ENCODE assay signal across 1 mouse cellular context in the genomic region with DNA sequence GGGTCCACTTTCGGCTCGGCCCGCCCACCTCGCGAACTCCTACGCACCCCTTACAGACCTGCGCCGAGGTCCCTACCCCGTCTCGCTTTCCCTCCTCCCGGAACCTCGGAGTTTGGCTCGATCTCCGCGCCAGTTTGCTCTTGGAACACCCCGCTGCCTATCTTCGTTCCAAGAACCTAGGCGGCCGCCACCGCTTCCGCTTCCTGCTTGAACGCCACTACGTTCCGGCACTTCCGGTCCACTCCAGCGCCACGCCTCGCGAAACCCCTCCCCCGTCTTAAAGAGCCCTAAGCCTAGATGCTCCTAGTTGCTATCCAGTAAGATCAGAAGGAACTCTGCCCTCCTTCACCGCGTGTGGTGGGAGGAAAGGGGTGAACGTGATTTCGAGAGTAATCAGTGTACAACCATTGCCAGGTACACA.
TF ChIP-seq lines count a peak whose summit lies in the region.

A gene (minus strand): TSS at position 198 of the 421 bp plus-strand sequence.

TF ChIP-seq in CH12.LX, 34 proteins besides CTCF, POLR2A, EP300 and RAD21 (continued from another document):
- TF ChIP-seq ZC3H11A (IDR thresholded peaks at IDR 0.05; ENCODE audit: low read depth, low read length) (no peak), RCOR1 (conservative IDR thresholded peaks at IDR 0.05; ENCODE audit: low read depth, low read length) (no peak), ETS1 (conservative IDR thresholded peaks at IDR 0.05; ENCODE audit: low read depth, low read length) (no peak), MAFK (IDR thresholded peaks at IDR 0.05; ENCODE audit: insufficient replicate concordance, low read length) (no peak), MAZ (IDR thresholded peaks at IDR 0.05; ENCODE audit: low read depth, low read length) (peak; percentile 91), PAX5 (IDR thresholded peaks at IDR 0.05; ENCODE audit: low read length) (no peak), KAT2A (IDR thresholded peaks at IDR 0.05; ENCODE audit: insufficient replicate concordance, low read length) (0 out of 2 replicates have a peak, but pooled peaks have one; percentile 54), USF1 (IDR thresholded peaks at IDR 0.05; ENCODE audit: low read depth, low read length) (no peak), CHD2 (IDR thresholded peaks at IDR 0.05; ENCODE audit: low read length) (peak; percentile 77), TBP (conservative IDR thresholded peaks at IDR 0.05; ENCODE audit: low read depth, low read length) (peak; percentile 76), JUN (IDR thresholded peaks at IDR 0.05; ENCODE audit: insufficient read depth, low read depth, low read length) (no peak), IRF4 (IDR thresholded peaks at IDR 0.05; ENCODE audit: low read depth, low read length) (peak; percentile 26; the same call in 1 of the 2 replicates)
